Mouse (Mus musculus) MEL (cell line): ENCODE data around the gene Swt1. TPM values are rescaled to one million over a fixed set of nuclear protein-coding genes. Genes with fewer than 3 reads are reported as not detected.
A peak's percentile ranks its signal among the peaks of the same experiment; 100 is the strongest.

Experiments used
- DNase-seq: peaks from one replicate; pipeline ENCODE4 v3.0.0; 2011; ENCODE audit warnings: low read depth, low spot score
- H3K27ac ChIP-seq: 2 replicates; pipeline ENCODE4 v1.5.1; 2012; ENCODE audit warnings: low read depth, mild to moderate bottlenecking, control low read depth, low read length, moderate library complexity; ENCODE audit not compliant: control insufficient read depth
- H3K27me3 ChIP-seq, 2 experiments: fragments of 150-350 bp in 1 of 2; sonication (generic) in 1 of 2; 2 replicates each; pipeline ENCODE4 v1.6.1; 2012; ENCODE audit warnings: low read length in 2 of 2, mild to moderate bottlenecking in 2 of 2, improper control_type of control experiment in 1 of 2, moderate library complexity in 1 of 2; ENCODE audit not compliant: insufficient read depth in 2 of 2, control insufficient read depth in 1 of 2
- H3K36me3 ChIP-seq, 2 experiments: 2 replicates each; pipeline ENCODE4 v1.6.1; 2012 to 2014; ENCODE audit warnings: low read length in 2 of 2, improper control_type of control experiment in 1 of 2, inconsistent platforms in 1 of 2, mild to moderate bottlenecking in 1 of 2; ENCODE audit not compliant: insufficient read depth in 2 of 2, control insufficient read depth in 1 of 2
- H3K4me1 ChIP-seq, 2 experiments: fragments of 150-350 bp in 1 of 2; sonication (generic) in 1 of 2; 2 replicates each; pipeline ENCODE4 v1.6.1; 2012; ENCODE audit warnings: low read length in 2 of 2, improper control_type of control experiment in 1 of 2, mild to moderate bottlenecking in 1 of 2; ENCODE audit not compliant: insufficient read depth in 2 of 2, control insufficient read depth in 1 of 2
- H3K4me3 ChIP-seq, 2 experiments: fragments of 150-350 bp in 1 of 2; sonication (generic) in 1 of 2; 2 replicates each; pipeline ENCODE4 v1.5.1; 2012; ENCODE audit warnings: low read depth in 2 of 2, low read length in 2 of 2, mild to moderate bottlenecking in 2 of 2, moderate library complexity in 2 of 2, control low read depth in 1 of 2, improper control_type of control experiment in 1 of 2; ENCODE audit not compliant: control insufficient read depth in 1 of 2, insufficient read depth in 1 of 2
- H3K79me2 ChIP-seq: 2 replicates; pipeline ENCODE4 v1.6.1; 2012; ENCODE audit warnings: mild to moderate bottlenecking, low read length, moderate library complexity; ENCODE audit not compliant: control insufficient read depth, poor library complexity, insufficient read depth
- H3K9ac ChIP-seq: 2 replicates; pipeline ENCODE4 v1.6.1; 2012; ENCODE audit warnings: low read depth, mild to moderate bottlenecking, control low read depth, low read length, moderate library complexity; ENCODE audit not compliant: control insufficient read depth, poor library complexity, severe bottlenecking
- H3K9me3 ChIP-seq: fragments of 150-350 bp; sonication (generic); replicated peaks from 2 replicates; pipeline ENCODE4 v1.6.1; 2012; ENCODE audit warnings: mild to moderate bottlenecking, low read length, improper control_type of control experiment, moderate library complexity; ENCODE audit not compliant: insufficient read depth
- BHLHE40 ChIP-seq: IDR thresholded peaks from 2 replicates; pipeline ENCODE4 v1.6.1; 2012; ENCODE audit warnings: low read depth, mild to moderate bottlenecking, inconsistent platforms, low read length, improper control_type of control experiment, borderline replicate concordance
- CHD1 ChIP-seq: IDR thresholded peaks from 2 replicates; pipeline ENCODE4 v1.6.1; 2012; ENCODE audit warnings: low read depth, mild to moderate bottlenecking, inconsistent platforms, low read length, improper control_type of control experiment
- CHD2 ChIP-seq: IDR thresholded peaks from 2 replicates; pipeline ENCODE4 v1.6.1; 2011; ENCODE audit warnings: low read length, improper control_type of control experiment
- E2F4 ChIP-seq: IDR thresholded peaks from 2 replicates; pipeline ENCODE4 v1.6.1; 2011; ENCODE audit warnings: low read depth, low read length, improper control_type of control experiment, borderline replicate concordance
- ELF1 ChIP-seq: IDR thresholded peaks from 2 replicates; pipeline ENCODE4 v1.6.1; 2014; ENCODE audit warnings: low read depth, mild to moderate bottlenecking, inconsistent platforms, low read length, improper control_type of control experiment, moderate library complexity
- ETS1 ChIP-seq: IDR thresholded peaks from 2 replicates; pipeline ENCODE4 v1.6.1; 2012; ENCODE audit warnings: low read depth, mild to moderate bottlenecking, inconsistent platforms, low read length, improper control_type of control experiment, moderate library complexity
- KAT2A ChIP-seq: conservative IDR thresholded peaks from 2 replicates; pipeline ENCODE4 v1.6.1; 2012; ENCODE audit warnings: low read depth, low read length, improper control_type of control experiment, inconsistent platforms
- MAFK ChIP-seq: IDR thresholded peaks from 2 replicates; pipeline ENCODE4 v1.6.1; 2011; ENCODE audit warnings: low read depth, mild to moderate bottlenecking, low read length, improper control_type of control experiment, borderline replicate concordance
- MAX ChIP-seq: IDR thresholded peaks from 2 replicates; pipeline ENCODE4 v1.6.1; 2011; ENCODE audit warnings: low read length, improper control_type of control experiment
- MAZ ChIP-seq: IDR thresholded peaks from 2 replicates; pipeline ENCODE4 v1.6.1; 2012; ENCODE audit warnings: low read depth, mild to moderate bottlenecking, inconsistent platforms, low read length, improper control_type of control experiment
- MEF2A ChIP-seq: IDR thresholded peaks from 2 replicates; pipeline ENCODE4 v1.6.1; 2014; ENCODE audit warnings: low read depth, mild to moderate bottlenecking, inconsistent platforms, low read length, improper control_type of control experiment; ENCODE audit not compliant: poor library complexity, insufficient replicate concordance, severe bottlenecking; ENCODE audit errors: extremely low read depth
- MXI1 ChIP-seq: IDR thresholded peaks from 2 replicates; pipeline ENCODE4 v1.6.1; 2011; ENCODE audit warnings: mild to moderate bottlenecking, low read depth, low read length, improper control_type of control experiment
- MYB ChIP-seq: IDR thresholded peaks from 2 replicates; pipeline ENCODE4 v1.6.1; 2011; ENCODE audit warnings: mild to moderate bottlenecking, low read depth, low read length, improper control_type of control experiment
- NELFE ChIP-seq: IDR thresholded peaks from 2 replicates; pipeline ENCODE4 v1.6.1; 2011; ENCODE audit warnings: low read depth, low read length, improper control_type of control experiment
- NRF1 ChIP-seq: IDR thresholded peaks from 2 replicates; pipeline ENCODE4 v1.6.1; 2014; ENCODE audit warnings: low read depth, mild to moderate bottlenecking, inconsistent platforms, low read length, improper control_type of control experiment, moderate library complexity; ENCODE audit not compliant: poor library complexity, insufficient read depth, severe bottlenecking
- POLR2A ChIP-seq, 2 experiments: IDR thresholded peaks; 2 replicates each; pipeline ENCODE4 v1.6.1; 2011 to 2012; ENCODE audit warnings: low read length in 2 of 2, mild to moderate bottlenecking in 2 of 2, control low read depth in 1 of 2, improper control_type of control experiment in 1 of 2, low read depth in 1 of 2, moderate library complexity in 1 of 2; ENCODE audit not compliant: control insufficient read depth in 1 of 2, insufficient read depth in 1 of 2, poor library complexity in 1 of 2
- POLR2AphosphoS2 ChIP-seq: IDR thresholded peaks from 2 replicates; pipeline ENCODE4 v1.6.1; 2011; ENCODE audit warnings: low read length, improper control_type of control experiment
- POLR2AphosphoS5 ChIP-seq: IDR thresholded peaks from 2 replicates; pipeline ENCODE4 v1.6.1; 2012; ENCODE audit warnings: low read depth, borderline replicate concordance, mild to moderate bottlenecking, inconsistent platforms, low read length, moderate library complexity, mixed read lengths
- RAD21 ChIP-seq: IDR thresholded peaks from 2 replicates; pipeline ENCODE4 v1.6.1; 2011; ENCODE audit warnings: mild to moderate bottlenecking, low read depth, low read length, improper control_type of control experiment
- SIN3A ChIP-seq: IDR thresholded peaks from 2 replicates; pipeline ENCODE4 v1.6.1; 2012; ENCODE audit warnings: low read length, improper control_type of control experiment, inconsistent platforms
- SMC3 ChIP-seq: IDR thresholded peaks from 2 replicates; pipeline ENCODE4 v1.6.1; 2011; ENCODE audit warnings: low read depth, low read length, improper control_type of control experiment
- TBP ChIP-seq: IDR thresholded peaks from 2 replicates; pipeline ENCODE4 v1.8.0; 2011; ENCODE audit warnings: low read depth, low read length, improper control_type of control experiment
- TCF12 ChIP-seq: IDR thresholded peaks from 2 replicates; pipeline ENCODE4 v1.6.1; 2014; ENCODE audit warnings: low read depth, mild to moderate bottlenecking, inconsistent platforms, low read length, improper control_type of control experiment, moderate library complexity
- UBTF ChIP-seq: IDR thresholded peaks from 2 replicates; pipeline ENCODE4 v1.6.1; 2012; ENCODE audit warnings: low read depth, mild to moderate bottlenecking, inconsistent platforms, low read length, improper control_type of control experiment, moderate library complexity, borderline replicate concordance; ENCODE audit not compliant: insufficient read depth
- USF1 ChIP-seq: IDR thresholded peaks from 2 replicates; pipeline ENCODE4 v1.6.1; 2014; ENCODE audit warnings: low read depth, mild to moderate bottlenecking, inconsistent platforms, low read length, improper control_type of control experiment, moderate library complexity
- USF2 ChIP-seq, 2 experiments: IDR thresholded peaks; 2 replicates each; pipeline ENCODE4 v1.6.1; 2011 to 2012; ENCODE audit warnings: improper control_type of control experiment in 2 of 2, low read length in 2 of 2, borderline replicate concordance in 1 of 2, inconsistent platforms in 1 of 2, low read depth in 1 of 2, mild to moderate bottlenecking in 1 of 2; ENCODE audit not compliant: insufficient read depth in 1 of 2
- ZKSCAN1 ChIP-seq: IDR thresholded peaks from 2 replicates; pipeline ENCODE4 v1.6.1; 2012; ENCODE audit warnings: low read depth, mild to moderate bottlenecking, inconsistent platforms, low read length, improper control_type of control experiment, moderate library complexity
- ZNF384 ChIP-seq: IDR thresholded peaks from 2 replicates; pipeline ENCODE4 v1.6.1; 2012; ENCODE audit warnings: low read depth, mild to moderate bottlenecking, inconsistent platforms, low read length, improper control_type of control experiment
- polyA plus RNA-seq, 2 experiments: library from polyadenylated mRNA; stranded (reverse) in 1 of 2; unstranded in 1 of 2; fragments of >175 nt in 1 of 2; fragments of >200 nt in 1 of 2; gene quantifications; 2 replicates each; pipeline versions ENCODE4 v1.2.1 to v1.2.4; 2012; ENCODE audit warnings: low replicate concordance in 2 of 2, low read depth in 1 of 2; ENCODE audit not compliant: insufficient read length in 2 of 2, insufficient read depth in 1 of 2, missing spikeins in 1 of 2
- total RNA-seq: library from RNA; depleted of rRNA; stranded (reverse); fragments of 300-350 nt; gene quantifications from 2 replicates; pipeline ENCODE4 v1.2.3, GENCODE M21; 2012

Gene Swt1
- total and polyA plus RNA-seq, 3 experiments: 13.5 to 13.7 TPM; not detected in 1

GRCm38 (mm10) chr1:151344283-151345108 lies 83.8 kb downstream of the Swt1 start, which contains the start of gene Ivns1abp (continued):
- TF ChIP-seq POLR2AphosphoS5 (no peak), MAFK (no peak), MXI1 (peak; percentile 95), USF2 (IDR thresholded peaks at IDR 0.05; ENCODE audit: borderline replicate concordance in 1 of 2, insufficient read depth in 1 of 2, low read depth in 1 of 2, low read length in 2 of 2) (no peak), ELF1 (peak; percentile 90), E2F4 (0 out of 2 replicates have a peak, but pooled peaks have one; percentile 1), RAD21 (no peak), BHLHE40 (no peak), SIN3A (peak; percentile 10; the same call in 1 of the 2 replicates), SMC3 (no peak; the same call in 1 of the 2 replicates), MAX (peak; percentile 94)

GRCm38 (mm10) chr1:151343571-151344282 lies 84.5 kb downstream of the Swt1 start:
- peaks cover 40% of the 10 kb centered on the region for H3K79me2 ChIP-seq
- H3K4me3 ChIP-seq: peak overlapping the region; percentile 67 to 83
- H3K36me3 ChIP-seq: peaks cover 0 to 24% of the 10 kb centered on the region in 2 experiments; a peak in 2 of 4 replicates
- peaks cover 6 to 17% of the 10 kb centered on the region in 2 experiments; a peak in 3 of 4 replicates for H3K4me1 ChIP-seq
- no peaks in the 10 kb centered on the region for H3K27me3 ChIP-seq
- peak overlapping the region; percentile 87 for H3K27ac ChIP-seq
- DNase-seq: peak; percentile 77
- H3K9me3 ChIP-seq: no peaks in the 10 kb centered on the region
- peak overlapping the region; percentile 80 for H3K9ac ChIP-seq
- TF ChIP-seq POLR2AphosphoS2: no peak; the same call in 1 of the 2 replicates
- TF ChIP-seq NELFE: no peak
- no peak for TF ChIP-seq USF1
- TF ChIP-seq SIN3A: peak; percentile 36; the same call in 1 of the 2 replicates
- TF ChIP-seq ZKSCAN1: no peak
- no peak for TF ChIP-seq USF2 (IDR thresholded peaks at IDR 0.05; ENCODE audit: borderline replicate concordance in 1 of 2, insufficient read depth in 1 of 2, low read depth in 1 of 2, low read length in 2 of 2)
- no peak; a peak in 1 of 4 replicates for TF ChIP-seq POLR2A (IDR thresholded peaks at IDR 0.05; ENCODE audit: control insufficient read depth in 1 of 2, insufficient read depth in 1 of 2, low read depth in 1 of 2, low read length in 2 of 2, poor library complexity in 1 of 2)
- peak; percentile 92 for TF ChIP-seq ZNF384
- no peak for TF ChIP-seq MEF2A
- no peak; the same call in 1 of the 2 replicates for TF ChIP-seq MXI1
- peak; percentile 48; the same call in 1 of the 2 replicates for TF ChIP-seq MAX
- no peak for TF ChIP-seq NRF1
- 0 out of 2 replicates have a peak, but pooled peaks have one; percentile 15 for TF ChIP-seq E2F4
- no peak for TF ChIP-seq POLR2AphosphoS5
- TF ChIP-seq UBTF: no peak
- TF ChIP-seq ETS1: peak; percentile 13; the same call in 1 of the 2 replicates
- no peak for TF ChIP-seq MAFK
- TF ChIP-seq CHD2: no peak
- TF ChIP-seq KAT2A: no peak
- no peak for TF ChIP-seq MYB
- TF ChIP-seq MAZ: no peak
- no peak for TF ChIP-seq TBP
- TF ChIP-seq BHLHE40: no peak
- peak; percentile 80; the same call in 1 of the 2 replicates for TF ChIP-seq CHD1
- TF ChIP-seq TCF12: peak; percentile 30; the same call in 1 of the 2 replicates
